Mouse (Mus musculus) heart, adult 2 months (tissue): ENCODE measurements at regions not wholly inside any gene's neighbourhood (a gene's known extent, or its start where the extent isn't known, plus 50 kb on each side); places are given as distances from the start of the nearest gene placed in this dataset.

Experiments used
- DNase-seq, 2 experiments: peaks; one replicate each; pipeline ENCODE4 v3.0.0; 2021
- H3K27ac ChIP-seq: fragments of 200-600 bp; 2 replicates; pipeline ENCODE4 v1.8.1; 2022
- H3K27me3 ChIP-seq: fragments of 200-500 bp; 2 replicates; pipeline ENCODE4 v1.6.1; 2012; ENCODE audit warnings: mild to moderate bottlenecking, low read length, inconsistent platforms, mixed read lengths; ENCODE audit not compliant: control insufficient read depth, insufficient read depth
- H3K36me3 ChIP-seq: fragments of 200-500 bp; 2 replicates; pipeline ENCODE4 v1.6.1; 2012; ENCODE audit warnings: low read length, inconsistent platforms; ENCODE audit not compliant: control insufficient read depth, insufficient read depth
- H3K4me1 ChIP-seq: fragments of 200-500 bp; 2 replicates; pipeline ENCODE4 v1.6.1; 2011; ENCODE audit warnings: low read length; ENCODE audit not compliant: control insufficient read depth, insufficient read depth
- H3K4me3 ChIP-seq: fragments of 200-600 bp; 2 replicates; pipeline ENCODE4 v1.8.1; 2022
- H3K79me2 ChIP-seq: fragments of 200-500 bp; replicated peaks from 2 replicates; pipeline ENCODE4 v1.6.1; 2012; ENCODE audit warnings: mild to moderate bottlenecking, inconsistent platforms, low read length, moderate library complexity, mixed read lengths; ENCODE audit not compliant: control insufficient read depth, insufficient read depth
- H3K9ac ChIP-seq: fragments of 200-500 bp; 2 replicates; pipeline ENCODE4 v1.6.1; 2012; ENCODE audit warnings: low read depth, mild to moderate bottlenecking, control low read depth, inconsistent platforms, low read length, mixed read lengths
- CTCF ChIP-seq: fragments of 200-600 bp; IDR thresholded peaks from 2 replicates; pipeline ENCODE4 v1.8.1; 2022; ENCODE audit warnings: antibody characterized with exemption, mild to moderate bottlenecking, moderate library complexity
- EP300 ChIP-seq: fragments of 200-500 bp; IDR thresholded peaks from 2 replicates; pipeline ENCODE4 v1.6.1; 2011; ENCODE audit warnings: low read depth, low read length, control low read depth; ENCODE audit not compliant: insufficient read depth
- POLR2A ChIP-seq: fragments of 200-500 bp; IDR thresholded peaks from 2 replicates; pipeline ENCODE4 v1.6.1; 2011; ENCODE audit warnings: mild to moderate bottlenecking, low read depth, low read length, control low read depth; ENCODE audit not compliant: insufficient read depth
- WGBS: fragments of 180-500 bp; shearing (Covaris S2); methylation state at CpG from one replicate; pipeline ENCODE4 v1.1.7; 2018; 5-methylcytosine and 5-hydroxymethylcytosine counted together
- intact Hi-C: fragments of 180-260 bp; cut with DNase I; formaldehyde crosslinking; loops from one replicate; pipeline ENCODE4 v1.15.1; 2025

- 54% methylated on average over 5 of the region's 5 CpGs for WGBS
- Histone ChIP-seq H3K9ac (no peak overlapping the region), H3K4me1 (peaks cover 1% of the 10 kb centered on the region), H3K4me3 (no peak overlapping the region), H3K27ac (no peak overlapping the region), H3K79me2 (no peaks in the 10 kb centered on the region), H3K27me3 (no peaks in the 10 kb centered on the region), H3K36me3 (no peaks in the 10 kb centered on the region)
- DNase-seq, result no peak
- intact Hi-C loops, result no loop called here
- TF ChIP-seq EP300, result no peak
- TF ChIP-seq POLR2A, result no peak
- no peak for TF ChIP-seq CTCF
These were observed 155.1 kb upstream of the Lnx1 start for GRCm38 (mm10) chr5:74857861-74858260.

GRCm38 (mm10) chr5:74857161-74857560, 154.4 kb upstream of the Lnx1 start:
- Histone ChIP-seq H3K27ac (no peak overlapping the region), H3K9ac (no peak overlapping the region), H3K36me3 (no peaks in the 10 kb centered on the region), H3K79me2 (no peaks in the 10 kb centered on the region), H3K4me3 (no peak overlapping the region), H3K4me1 (peaks cover 1% of the 10 kb centered on the region), H3K27me3 (no peaks in the 10 kb centered on the region)
- no peak for DNase-seq
- TF ChIP-seq POLR2A (no peak), CTCF (no peak), EP300 (no peak)
- intact Hi-C loops, result no loop called here
- 80% methylated on average over 11 of the region's 11 CpGs for WGBS

- TF ChIP-seq EP300, result no peak
- no peak for TF ChIP-seq POLR2A
- TF ChIP-seq CTCF, result no peak
- no peaks in the 10 kb centered on the region for H3K36me3 ChIP-seq
- intact Hi-C loops, result no loop called here
- H3K9ac ChIP-seq, result no peak overlapping the region
- DNase-seq, result no peak
- WGBS, result 43% methylated on average over 6 of the region's 6 CpGs
- H3K4me3 ChIP-seq, result no peak overlapping the region
- no peak overlapping the region for H3K27ac ChIP-seq
- no peaks in the 10 kb centered on the region for H3K79me2 ChIP-seq
- no peaks in the 10 kb centered on the region for H3K27me3 ChIP-seq
- H3K4me1 ChIP-seq, result no peaks in the 10 kb centered on the region
These were observed 145.1 kb upstream of the Lnx1 start for GRCm38 (mm10) chr5:74847824-74848223.

DNA sequence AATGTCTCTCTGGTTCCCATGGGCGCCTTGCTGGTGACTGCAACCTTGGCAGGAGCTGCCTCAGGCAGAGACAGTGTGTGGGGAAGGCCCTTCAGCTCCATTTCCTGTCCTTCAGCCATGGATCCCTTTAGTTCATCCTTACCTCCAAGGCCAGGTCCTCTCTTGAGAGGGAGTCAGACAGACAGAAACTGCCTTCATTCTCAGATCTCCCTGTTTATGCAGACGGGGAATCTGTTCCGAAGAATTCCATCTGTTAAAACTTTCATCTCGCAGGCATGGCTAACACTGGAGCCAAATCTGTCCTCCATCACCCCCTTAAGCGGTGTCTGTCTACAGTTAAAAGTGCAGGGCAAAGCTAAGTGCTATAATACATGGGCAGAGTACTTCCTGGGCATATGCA, 144.0 kb upstream of the Lnx1 start:
- no peak for DNase-seq
- H3K4me3 ChIP-seq, result no peak overlapping the region
- no peak overlapping the region for H3K27ac ChIP-seq
- no peaks in the 10 kb centered on the region for H3K27me3 ChIP-seq
- WGBS, result 68% methylated on average over 5 of the region's 5 CpGs
- intact Hi-C loops, result no loop called here
- H3K4me1 ChIP-seq, result no peaks in the 10 kb centered on the region
- TF ChIP-seq EP300 (no peak), CTCF (no peak), POLR2A (no peak)
- H3K79me2 ChIP-seq, result no peaks in the 10 kb centered on the region
- no peak overlapping the region for H3K9ac ChIP-seq
- no peaks in the 10 kb centered on the region for H3K36me3 ChIP-seq

DNA sequence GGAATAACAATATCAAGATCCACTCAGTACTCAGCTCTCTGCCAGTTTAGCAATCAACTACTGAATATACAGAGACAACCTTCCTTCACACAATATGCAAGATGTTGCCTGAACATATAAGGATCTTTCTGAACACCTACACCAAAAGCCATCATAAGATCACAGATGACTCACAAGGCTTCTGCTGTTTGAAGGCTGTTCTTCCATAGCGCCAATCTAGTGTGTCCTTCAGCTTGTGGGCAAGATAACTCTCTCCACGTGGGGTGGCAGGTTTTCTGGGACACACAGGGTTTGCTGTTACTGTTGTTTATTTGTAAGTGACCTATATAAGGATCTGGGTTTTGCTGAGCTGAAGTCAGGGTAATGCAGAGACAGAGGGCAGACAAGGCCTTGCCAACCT, 131.7 kb upstream of the Lnx1 start:
- H3K9ac ChIP-seq, result no peak overlapping the region
- no peaks in the 10 kb centered on the region for H3K79me2 ChIP-seq

DNA sequence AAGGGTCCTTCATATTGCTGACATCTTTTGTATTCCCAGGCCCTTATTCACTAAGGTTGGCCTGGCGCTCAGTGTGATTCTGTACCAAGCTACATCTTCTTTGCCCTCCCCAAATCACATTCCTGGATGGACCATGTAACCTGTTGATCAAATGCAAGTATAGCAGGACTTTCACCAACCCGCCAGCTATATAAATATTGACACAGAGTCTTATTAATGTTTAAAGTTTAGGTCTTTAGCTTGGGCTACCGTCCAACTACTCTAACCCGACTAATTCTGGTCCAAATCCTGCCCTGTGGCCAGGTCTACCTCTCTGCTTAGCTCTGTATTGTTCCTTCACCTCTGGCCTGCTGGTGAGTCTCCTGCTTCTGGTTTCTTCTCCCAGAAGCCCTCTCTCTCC, 131.2 kb upstream of the Lnx1 start:
- TF ChIP-seq CTCF (no peak), EP300 (no peak), POLR2A (no peak)

More for the DNA sequence above, 131.7 kb upstream of the Lnx1 start:
- Histone ChIP-seq H3K36me3 (no peaks in the 10 kb centered on the region), H3K27me3 (no peaks in the 10 kb centered on the region), H3K4me3 (no peak overlapping the region), H3K27ac (no peak overlapping the region), H3K4me1 (no peaks in the 10 kb centered on the region)
- WGBS, result 79% methylated on average over 2 of the region's 2 CpGs
- intact Hi-C loops, result no loop called here
- TF ChIP-seq CTCF, result no peak
- TF ChIP-seq POLR2A, result no peak
- TF ChIP-seq EP300, result no peak
- no peak for DNase-seq

More for the DNA sequence above, 131.2 kb upstream of the Lnx1 start:
- H3K4me3 ChIP-seq, result no peak overlapping the region
- no peaks in the 10 kb centered on the region for H3K4me1 ChIP-seq
- no peak overlapping the region for H3K27ac ChIP-seq
- no peak for DNase-seq
- H3K36me3 ChIP-seq, result no peaks in the 10 kb centered on the region
- intact Hi-C loops, result no loop called here
- H3K9ac ChIP-seq, result no peak overlapping the region
- no peaks in the 10 kb centered on the region for H3K27me3 ChIP-seq
- 89% methylated on average over 4 of the region's 4 CpGs for WGBS
- H3K79me2 ChIP-seq, result no peaks in the 10 kb centered on the region
